Mouse (Mus musculus) T-helper 2 cell (primary cell): ENCODE data around the gene Vmn1r168.
"Not testable (repeated sequence)": the region's sequence is repeated elsewhere in the genome, so short reads cannot be mapped to it uniquely, and the experiment has no call there.

Experiments used
- in situ Hi-C: fragments of 300-600 bp; cut with MboI, MseI; formaldehyde crosslinking; loops from one replicate; pipeline ENCODE4 v1.15.1; 2025; ENCODE audit warnings: high pct_unique_total_duplicates

Gene Vmn1r168

GRCm38 (mm10) chr7:23539432-23539831, at the start of gene Vmn1r168:
Gene Vmn1r168 (plus strand): TSS chr7:23539732.
- in situ Hi-C loops, result not testable (repeated sequence)

GRCm38 (mm10) chr7:23507106-23507505, 32.4 kb upstream of the Vmn1r168 start, which contains the start of gene Vmn1r167:
Gene Vmn1r167 (minus strand): TSS chr7:23507206.
- in situ Hi-C loops, result not testable (repeated sequence)

- in situ Hi-C loops, result not testable (repeated sequence)
These were observed 35.7 kb downstream of the Vmn1r168 start, which contains the start of gene Vmn1r169 for GRCm38 (mm10) chr7:23575226-23575625. Gene Vmn1r169 (plus strand): TSS chr7:23575526.
